Mouse (Mus musculus) thymus, adult 2 months (tissue): ENCODE measurements around the gene Slc12a8.

Experiments
- CTCF ChIP-seq: fragments of 200-500 bp; IDR thresholded peaks from 2 replicates; pipeline ENCODE4 v1.5.1; 2012; ENCODE audit warnings: mild to moderate bottlenecking, control low read depth, low read length, moderate library complexity, borderline replicate concordance; ENCODE audit not compliant: control insufficient read depth, poor library complexity, insufficient read depth; ENCODE audit errors: extremely low read depth
- POLR2A ChIP-seq: fragments of 200-500 bp; IDR thresholded peaks from 2 replicates; pipeline ENCODE4 v1.6.1; 2012; ENCODE audit warnings: mild to moderate bottlenecking, low read length, control low read depth, moderate library complexity; ENCODE audit not compliant: control insufficient read depth, poor library complexity, insufficient read depth; ENCODE audit errors: extremely low read depth

- TF ChIP-seq CTCF, result no peak
- no peak for TF ChIP-seq POLR2A
These were observed 159.5 kb downstream of the Slc12a8 start for GRCm38 (mm10) chr16:33676347-33677312.
